Mouse (Mus musculus): ENCODE data around the gene Gria1. TPM values are rescaled to one million over a fixed set of nuclear protein-coding genes. Genes with fewer than 3 reads are reported as not detected.

Gene Gria1
- polyA plus RNA-seq, 1 experiment from 2014 or later = 10.9 TPM

GRCm38 (mm10) chr11:57248870-57249269, 237.7 kb downstream of the Gria1 start:
- Histone ChIP-seq H3K27ac (no peak overlapping the region), H3K4me1 (peaks cover 7% of the 10 kb centered on the region), H3K27me3 (replicated peaks) (no peaks in the 10 kb centered on the region), H3K4me3 (no peak overlapping the region), H3K9me3 (no peaks in the 10 kb centered on the region), H3K9ac (no peak overlapping the region), H3K36me3 (no peaks in the 10 kb centered on the region), H3K4me2 (replicated peaks) (no peak overlapping the region)
- 0 out of 2 replicates have a peak, but pooled peaks have one; percentile 33 for ATAC-seq (ENCODE audit: low FRiP score, low read depth)
- whole genome bisulfite sequencing = 52% methylated on average over 4 of the region's 4 CpGs

DNA sequence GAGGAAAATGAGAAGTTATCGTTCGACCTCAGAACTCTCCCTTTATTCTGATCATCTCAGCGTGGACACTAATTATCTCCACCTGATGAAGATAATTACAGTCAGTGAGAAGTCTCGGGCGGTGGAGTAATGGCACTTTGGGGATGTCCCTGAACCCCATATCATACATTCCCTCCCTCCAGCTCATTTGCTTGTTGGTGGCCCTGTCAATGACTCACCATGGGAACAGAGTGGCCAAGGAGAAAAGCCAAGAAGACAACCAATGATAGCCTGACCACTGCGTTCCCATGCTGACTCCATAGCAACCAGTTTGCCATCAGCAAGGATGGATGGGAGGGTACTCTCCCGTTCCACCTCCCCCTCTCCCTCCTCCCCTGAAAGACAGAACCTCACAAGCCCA, 238.9 kb downstream of the Gria1 start:
- H3K9ac ChIP-seq = no peak overlapping the region
- 59% methylated on average over 7 of the region's 7 CpGs for WGBS
- H3K27ac ChIP-seq = no peak overlapping the region
- no peak for ATAC-seq (ENCODE audit: low FRiP score, low read depth)
- no peak overlapping the region for H3K4me3 ChIP-seq
- no peaks in the 10 kb centered on the region for H3K27me3 ChIP-seq (replicated peaks)
- no peaks in the 10 kb centered on the region for H3K9me3 ChIP-seq
- no peak overlapping the region for H3K4me2 ChIP-seq (replicated peaks)
- no peaks in the 10 kb centered on the region for H3K36me3 ChIP-seq
- H3K4me1 ChIP-seq = peaks cover 7% of the 10 kb centered on the region

- Histone ChIP-seq H3K36me3 (no peaks in the 10 kb centered on the region), H3K4me3 (no peak overlapping the region), H3K4me1 (no peaks in the 10 kb centered on the region), H3K9ac (no peak overlapping the region), H3K27me3 (replicated peaks) (no peaks in the 10 kb centered on the region), H3K4me2 (replicated peaks) (no peak overlapping the region), H3K9me3 (no peaks in the 10 kb centered on the region), H3K27ac (no peak overlapping the region)
- no peak for ATAC-seq (ENCODE audit: low FRiP score, low read depth)
- 93% methylated on average over 8 of the region's 8 CpGs for whole genome bisulfite sequencing
Observed at GRCm38 (mm10) chr11:57271687-57272086, 260.5 kb downstream of the Gria1 start.

DNA sequence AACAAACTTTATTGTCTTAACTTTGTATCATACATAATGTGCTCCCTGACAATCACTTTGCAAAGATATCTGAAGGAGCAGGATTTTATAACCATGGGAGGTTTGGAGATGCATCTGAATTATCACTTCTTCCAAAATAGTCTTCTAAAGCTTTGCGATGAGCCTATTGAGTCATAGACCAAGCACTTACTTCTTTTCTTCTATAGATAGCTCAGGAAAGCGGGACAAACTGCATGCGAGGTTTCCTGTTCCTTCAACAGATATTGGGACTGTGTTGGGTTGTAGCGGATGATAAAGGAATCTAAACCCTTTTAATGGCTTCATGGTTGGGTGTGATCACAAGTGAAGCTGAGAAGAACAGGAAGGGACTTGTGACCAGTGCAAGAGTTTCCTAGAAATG, 263.5 kb downstream of the Gria1 start:
- H3K27ac ChIP-seq = no peak overlapping the region
- H3K4me2 ChIP-seq (replicated peaks) = no peak overlapping the region
- 95% methylated on average over 4 of the region's 4 CpGs for WGBS
- H3K27me3 ChIP-seq (replicated peaks) = no peaks in the 10 kb centered on the region
- H3K36me3 ChIP-seq = no peaks in the 10 kb centered on the region
- ATAC-seq (ENCODE audit: low FRiP score, low read depth) = no peak
- no peaks in the 10 kb centered on the region for H3K9me3 ChIP-seq
- no peaks in the 10 kb centered on the region for H3K4me1 ChIP-seq
- no peak overlapping the region for H3K9ac ChIP-seq
- H3K4me3 ChIP-seq = no peak overlapping the region

GRCm38 (mm10) chr11:57278056-57278455, 266.9 kb downstream of the Gria1 start:
- no peaks in the 10 kb centered on the region for H3K4me1 ChIP-seq
- ATAC-seq (ENCODE audit: low FRiP score, low read depth) = no peak
- H3K36me3 ChIP-seq = no peaks in the 10 kb centered on the region
- H3K9ac ChIP-seq = no peak overlapping the region
- no peak overlapping the region for H3K4me3 ChIP-seq
- H3K27ac ChIP-seq = no peak overlapping the region
- H3K9me3 ChIP-seq = no peaks in the 10 kb centered on the region
- H3K4me2 ChIP-seq (replicated peaks) = no peak overlapping the region
- H3K27me3 ChIP-seq (replicated peaks) = no peaks in the 10 kb centered on the region
- 65% methylated on average over 10 of the region's 10 CpGs for WGBS

GRCm38 (mm10) chr11:57286119-57286518, 274.9 kb downstream of the Gria1 start:
- Histone ChIP-seq H3K36me3 (no peaks in the 10 kb centered on the region), H3K27me3 (replicated peaks) (no peaks in the 10 kb centered on the region), H3K27ac (no peak overlapping the region), H3K4me3 (no peak overlapping the region), H3K9ac (no peak overlapping the region), H3K4me2 (replicated peaks) (no peak overlapping the region), H3K4me1 (no peaks in the 10 kb centered on the region), H3K9me3 (0 out of 2 replicates have a peak, but pooled peaks cover 3% of the 10 kb centered on the region)
- no peak for ATAC-seq (ENCODE audit: low FRiP score, low read depth)
- 84% methylated on average over 2 of the region's 2 CpGs for WGBS

DNA sequence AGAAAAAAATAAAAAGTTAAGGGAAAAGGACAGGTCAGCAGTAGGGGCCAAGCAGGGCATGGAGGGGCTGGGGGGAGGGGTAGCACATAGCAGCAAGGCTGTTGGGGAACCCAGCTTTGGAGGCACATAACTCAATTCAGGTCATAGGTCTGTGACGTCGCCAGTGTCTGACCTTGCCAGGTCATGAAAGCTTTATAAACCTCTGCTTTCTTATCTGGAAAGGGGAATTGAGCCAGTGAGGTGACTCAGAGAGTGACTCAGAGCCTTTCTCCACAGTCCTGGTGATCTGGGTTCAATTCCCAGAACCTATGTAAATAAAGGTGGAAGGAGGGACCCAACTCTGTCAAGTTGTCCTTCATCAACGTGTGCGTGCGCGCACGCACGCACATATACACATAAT, 286.2 kb downstream of the Gria1 start:
- WGBS = 88% methylated on average over 8 of the region's 8 CpGs
- Histone ChIP-seq H3K9me3 (no peaks in the 10 kb centered on the region), H3K9ac (no peak overlapping the region), H3K4me3 (no peak overlapping the region), H3K4me2 (replicated peaks) (no peak overlapping the region), H3K27me3 (replicated peaks) (no peaks in the 10 kb centered on the region), H3K27ac (no peak overlapping the region), H3K36me3 (no peaks in the 10 kb centered on the region), H3K4me1 (peaks cover 17% of the 10 kb centered on the region; the same call in 1 of the 2 replicates)
- no peak for ATAC-seq (ENCODE audit: low FRiP score, low read depth)

GRCm38 (mm10) chr11:57298263-57298662, 287.1 kb downstream of the Gria1 start:
- WGBS = 9% methylated on average over 2 of the region's 2 CpGs
- H3K27me3 ChIP-seq (replicated peaks) = no peaks in the 10 kb centered on the region

DNA sequence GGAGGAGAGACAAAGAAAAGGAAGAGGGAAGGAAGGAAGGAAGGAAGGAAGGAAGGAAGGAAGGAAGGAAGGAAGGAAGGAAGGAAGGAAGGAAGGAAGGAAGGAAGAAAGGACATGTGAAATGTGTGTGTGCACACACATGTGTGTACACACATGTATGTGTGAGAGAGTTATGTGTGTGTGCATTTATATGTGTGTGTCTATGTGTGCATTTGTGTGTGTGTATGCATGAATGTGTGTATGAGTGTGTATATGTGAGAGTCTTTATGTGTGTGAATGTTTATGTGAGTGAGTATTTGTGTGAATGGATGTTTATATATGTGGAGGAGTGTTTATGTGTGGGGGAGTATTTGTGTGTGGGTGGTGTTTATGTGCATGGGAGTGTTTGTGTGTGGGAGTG, 287.5 kb downstream of the Gria1 start:
- Histone ChIP-seq H3K4me3 (no peak overlapping the region), H3K4me1 (peaks cover 17% of the 10 kb centered on the region; the same call in 1 of the 2 replicates), H3K9me3 (no peaks in the 10 kb centered on the region), H3K27me3 (replicated peaks) (no peaks in the 10 kb centered on the region), H3K4me2 (replicated peaks) (peak overlapping the region; percentile 20; the same call in 1 of the 2 replicates), H3K27ac (peak overlapping the region; percentile 39; the same call in 1 of the 2 replicates), H3K9ac (no peak overlapping the region), H3K36me3 (no peaks in the 10 kb centered on the region)
- 0 out of 2 replicates have a peak, but pooled peaks have one; percentile 45 for ATAC-seq (ENCODE audit: low FRiP score, low read depth)

More at GRCm38 (mm10) chr11:57298263-57298662, 287.1 kb downstream of the Gria1 start:
- peak overlapping the region; percentile 39; the same call in 1 of the 2 replicates for H3K27ac ChIP-seq
- H3K4me3 ChIP-seq = no peak overlapping the region
- peaks cover 17% of the 10 kb centered on the region; the same call in 1 of the 2 replicates for H3K4me1 ChIP-seq
- H3K9me3 ChIP-seq = no peaks in the 10 kb centered on the region
- H3K4me2 ChIP-seq (replicated peaks) = peak overlapping the region; percentile 20; the same call in 1 of the 2 replicates
- ATAC-seq (ENCODE audit: low FRiP score, low read depth) = peak; percentile 94
- no peak overlapping the region for H3K9ac ChIP-seq
- no peaks in the 10 kb centered on the region for H3K36me3 ChIP-seq

GRCm38 (mm10) chr11:57303602-57304001, 292.4 kb downstream of the Gria1 start:
- H3K27me3 ChIP-seq (replicated peaks) = no peaks in the 10 kb centered on the region
- no peak overlapping the region for H3K4me3 ChIP-seq
- H3K9me3 ChIP-seq = no peaks in the 10 kb centered on the region; the same call in 1 of the 2 replicates
- 97% methylated on average over 1 of the region's 1 CpGs for WGBS
- ATAC-seq (ENCODE audit: low FRiP score, low read depth) = no peak
- no peak overlapping the region for H3K27ac ChIP-seq
- no peak overlapping the region for H3K4me2 ChIP-seq (replicated peaks)
- H3K36me3 ChIP-seq = no peaks in the 10 kb centered on the region
- peaks cover 4% of the 10 kb centered on the region; the same call in 1 of the 2 replicates for H3K4me1 ChIP-seq
- H3K9ac ChIP-seq = no peak overlapping the region

GRCm38 (mm10) chr11:57306116-57306515, 294.9 kb downstream of the Gria1 start:
- Histone ChIP-seq H3K4me3 (no peak overlapping the region), H3K27me3 (replicated peaks) (no peaks in the 10 kb centered on the region), H3K9me3 (no peaks in the 10 kb centered on the region; the same call in 1 of the 2 replicates), H3K4me2 (replicated peaks) (no peak overlapping the region), H3K4me1 (no peaks in the 10 kb centered on the region), H3K36me3 (no peaks in the 10 kb centered on the region), H3K9ac (no peak overlapping the region), H3K27ac (no peak overlapping the region)
- WGBS = 69% methylated on average over 2 of the region's 2 CpGs
- ATAC-seq (ENCODE audit: low FRiP score, low read depth) = no peak

DNA sequence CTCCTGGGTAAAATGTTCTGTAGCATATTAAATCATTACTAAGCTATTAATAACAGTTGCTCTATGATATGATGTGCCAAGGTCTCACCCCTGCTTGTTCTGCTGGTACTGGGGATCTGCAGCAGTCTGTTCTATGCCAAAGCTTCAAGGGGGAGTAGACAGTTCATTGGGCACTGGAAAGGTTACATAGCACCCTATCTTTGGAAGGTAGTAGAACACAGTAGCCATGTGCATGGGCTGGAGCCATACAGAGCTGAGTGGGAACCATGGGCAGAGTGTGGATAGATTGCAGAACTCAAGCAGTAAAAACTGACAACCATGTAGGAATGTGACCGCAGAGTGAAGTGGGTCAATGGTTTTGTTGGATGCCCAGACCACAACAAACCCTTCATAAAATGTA, 295.7 kb downstream of the Gria1 start:
- Histone ChIP-seq H3K36me3 (no peaks in the 10 kb centered on the region), H3K4me1 (no peaks in the 10 kb centered on the region), H3K9me3 (no peaks in the 10 kb centered on the region; the same call in 1 of the 2 replicates), H3K27me3 (replicated peaks) (no peaks in the 10 kb centered on the region), H3K4me2 (replicated peaks) (no peak overlapping the region), H3K27ac (no peak overlapping the region), H3K9ac (no peak overlapping the region), H3K4me3 (no peak overlapping the region)
- WGBS = 92% methylated on average over 1 of the region's 1 CpGs
- ATAC-seq (ENCODE audit: low FRiP score, low read depth) = no peak

- H3K36me3 ChIP-seq = no peaks in the 10 kb centered on the region
- no peaks in the 10 kb centered on the region for H3K4me1 ChIP-seq
- no peaks in the 10 kb centered on the region for H3K27me3 ChIP-seq (replicated peaks)
- no peak overlapping the region for H3K27ac ChIP-seq
- WGBS = 64% methylated on average over 3 of the region's 3 CpGs
- H3K9me3 ChIP-seq = no peaks in the 10 kb centered on the region
- no peak overlapping the region for H3K4me2 ChIP-seq (replicated peaks)
- no peak overlapping the region for H3K4me3 ChIP-seq
- ATAC-seq (ENCODE audit: low FRiP score, low read depth) = no peak
- no peak overlapping the region for H3K9ac ChIP-seq
Observed at GRCm38 (mm10) chr11:57317063-57317462, 305.9 kb downstream of the Gria1 start.

Measured in neural tube, embryonic 12.5 days (tissue).